Mouse (Mus musculus) effector memory CD4-positive, alpha-beta T cell, adult 5 months (primary cell): Measurements from ENCODE around the gene Tab1. TPM values are rescaled to one million over a fixed set of nuclear protein-coding genes. Genes with fewer than 3 reads are reported as not detected.

Experiments
- polyA plus RNA-seq: library from polyadenylated mRNA; unstranded; fragments of 100-300 nt; shearing (Covaris generic); gene quantifications from one replicate; pipeline ENCODE4 v1.2.1, GENCODE M21; 2017

Gene Tab1
- 15.1 TPM for polyA plus RNA-seq

DNA sequence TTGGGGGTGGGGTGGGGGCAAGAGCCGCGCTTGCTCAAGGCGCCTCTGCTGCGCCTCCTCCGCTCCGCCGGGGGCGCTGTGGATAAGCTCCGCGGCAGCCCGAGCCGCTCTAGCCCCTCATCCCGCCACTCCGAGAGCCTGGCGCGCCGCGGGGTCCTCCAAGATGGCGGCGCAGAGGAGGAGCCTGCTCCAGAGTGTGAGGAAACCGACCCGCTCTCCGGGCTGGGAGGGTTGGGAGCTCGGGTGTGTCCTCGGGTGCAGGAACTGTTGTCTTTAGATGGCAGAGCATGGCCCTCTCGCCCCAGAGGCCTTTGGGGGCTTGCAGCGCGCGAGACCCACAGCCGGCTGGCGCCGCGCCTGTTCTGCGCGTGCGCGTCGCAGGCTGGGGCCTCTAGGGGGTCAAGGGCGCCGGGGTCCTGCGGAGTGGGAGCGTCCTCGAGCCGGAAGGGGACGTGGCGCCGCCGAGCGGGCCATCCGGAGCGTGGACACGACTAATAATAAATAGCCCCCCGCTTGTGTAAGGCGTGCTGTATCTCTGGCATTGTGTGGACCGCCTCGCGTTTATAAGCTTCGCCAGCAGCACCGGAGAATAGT is at the start of gene Tab1:
Tab1 (plus strand) TSS at position 135 of the 594 bp plus-strand sequence.

DNA sequence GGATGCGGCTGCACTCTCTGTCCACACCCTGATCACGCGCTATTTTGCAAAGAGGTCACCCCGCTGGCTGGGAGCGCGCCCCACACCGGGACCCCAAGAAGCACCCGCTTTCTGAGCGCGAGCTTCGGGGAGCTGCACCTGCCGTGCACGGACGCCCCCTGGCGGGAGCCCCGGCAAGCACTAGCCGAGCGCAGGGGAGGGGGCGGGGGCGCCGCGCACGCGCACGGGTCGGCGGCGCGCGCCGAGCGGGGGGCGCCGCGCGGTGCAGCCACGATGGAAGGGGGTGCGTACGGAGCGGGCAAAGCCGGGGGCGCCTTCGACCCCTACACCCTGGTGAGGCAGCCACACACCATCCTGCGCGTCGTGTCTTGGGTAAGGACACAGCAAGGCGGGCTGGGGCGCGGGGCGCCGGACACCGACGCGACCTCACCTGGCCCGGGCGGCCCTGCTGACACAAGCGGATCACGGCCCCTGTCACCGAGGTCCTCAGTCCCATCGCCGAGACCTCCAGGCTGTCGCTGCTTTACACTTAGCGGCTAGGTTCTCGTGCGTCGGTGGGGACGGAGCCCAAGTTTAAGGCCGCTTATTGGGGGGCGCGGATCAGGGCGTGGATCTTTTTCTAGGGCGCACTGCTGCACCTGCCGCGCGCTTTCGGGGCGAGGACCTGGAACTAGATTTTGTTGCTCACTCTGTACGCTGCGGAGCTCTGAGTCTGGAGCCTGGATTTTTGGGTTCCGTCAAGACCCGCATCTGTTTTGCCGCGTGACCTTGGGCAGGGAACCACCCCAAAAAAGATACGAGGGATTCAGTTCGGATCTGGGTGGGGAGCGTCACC is 41.6 kb upstream of the Tab1 start, which contains the start of the genes Syngr1 and Rpl3:
Syngr1 (plus strand) TSS at position 214 of the 835 bp plus-strand sequence.
Rpl3 (minus strand) TSS at position 748 of the 835 bp plus-strand sequence.

DNA sequence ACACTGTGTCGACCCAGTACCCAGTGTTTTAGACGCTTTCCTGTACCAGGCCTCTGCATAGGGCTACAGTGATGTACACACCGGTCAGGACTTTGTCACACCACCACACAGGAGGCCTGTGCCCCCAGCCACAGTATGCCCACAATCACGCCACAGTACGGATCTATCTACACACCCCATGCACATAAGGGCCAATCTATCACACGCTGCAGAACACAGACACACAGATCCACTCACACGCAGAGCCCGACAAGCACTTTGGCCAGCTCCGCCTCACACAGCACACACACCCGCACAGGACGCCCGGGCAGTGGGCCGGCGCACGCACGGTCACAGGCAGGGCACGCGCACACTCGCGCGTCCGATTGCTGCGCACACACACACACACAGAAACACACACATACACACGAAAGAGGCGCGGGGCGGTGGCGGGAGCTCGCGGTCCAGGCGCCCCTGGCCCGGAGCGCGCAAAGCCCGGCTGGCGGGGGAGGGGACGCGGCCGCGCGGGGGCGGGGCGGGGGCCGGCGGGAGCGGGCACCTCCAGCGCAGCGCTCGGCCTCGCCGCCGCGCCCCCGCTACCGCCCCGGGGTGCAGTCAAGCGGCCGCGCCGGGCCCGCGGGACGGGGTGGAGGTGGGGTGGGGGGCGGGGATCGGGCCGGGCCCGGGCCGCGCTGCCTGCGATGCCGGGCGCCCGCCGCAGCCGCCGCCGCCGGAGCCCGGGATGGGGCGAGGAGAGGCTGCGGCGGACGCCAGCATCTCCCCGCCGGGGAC is 40.3 kb downstream of the Tab1 start, which contains the start of gene Mgat3:
Mgat3 (plus strand) TSS at position 721 of the 771 bp plus-strand sequence.

Other genes starting within 250 kb of the Tab1 start
- gene Apobec3, start 241.5 kb upstream of the Tab1 start, polyA plus RNA-seq = 225 TPM
- gene Cbx7, start 162.0 kb upstream of the Tab1 start, polyA plus RNA-seq = 170 TPM
- 0.19 TPM for gene Pdgfb, start 118.2 kb upstream of the Tab1 start, polyA plus RNA-seq
- gene Syngr1, start 41.8 kb upstream of the Tab1 start, polyA plus RNA-seq = not detected
- 1,599 TPM for gene Rpl3, start 41.3 kb upstream of the Tab1 start, polyA plus RNA-seq
- not detected for gene Mgat3, start 40.6 kb downstream of the Tab1 start, polyA plus RNA-seq
- 22.7 TPM for gene Mief1, start 100.9 kb downstream of the Tab1 start, polyA plus RNA-seq
- not detected for gene AC140267.1, start 102.7 kb downstream of the Tab1 start, polyA plus RNA-seq
- gene Atf4, start 122.1 kb downstream of the Tab1 start, polyA plus RNA-seq = 327 TPM
- gene Rps19bp1, start 131.2 kb downstream of the Tab1 start, polyA plus RNA-seq = 24.1 TPM
- gene Cacna1i, start 154.1 kb downstream of the Tab1 start, polyA plus RNA-seq = not detected